Mouse (Mus musculus) adrenal gland, adult (tissue): ENCODE measurements at regions not wholly inside any gene's neighbourhood (a gene's known extent, or its start where the extent isn't known, plus 50 kb on each side); places are given as distances from the start of the nearest gene placed in this dataset.
A peak's percentile ranks its signal among the peaks of the same experiment; 100 is the strongest.

Experiments used
- DNase-seq, 2 experiments: peaks; one replicate each; pipeline ENCODE4 v3.0.0; 2022 to 2023; ENCODE audit warnings: low spot score in 1 of 2; ENCODE audit not compliant: inconsistent age in 2 of 2

DNA sequence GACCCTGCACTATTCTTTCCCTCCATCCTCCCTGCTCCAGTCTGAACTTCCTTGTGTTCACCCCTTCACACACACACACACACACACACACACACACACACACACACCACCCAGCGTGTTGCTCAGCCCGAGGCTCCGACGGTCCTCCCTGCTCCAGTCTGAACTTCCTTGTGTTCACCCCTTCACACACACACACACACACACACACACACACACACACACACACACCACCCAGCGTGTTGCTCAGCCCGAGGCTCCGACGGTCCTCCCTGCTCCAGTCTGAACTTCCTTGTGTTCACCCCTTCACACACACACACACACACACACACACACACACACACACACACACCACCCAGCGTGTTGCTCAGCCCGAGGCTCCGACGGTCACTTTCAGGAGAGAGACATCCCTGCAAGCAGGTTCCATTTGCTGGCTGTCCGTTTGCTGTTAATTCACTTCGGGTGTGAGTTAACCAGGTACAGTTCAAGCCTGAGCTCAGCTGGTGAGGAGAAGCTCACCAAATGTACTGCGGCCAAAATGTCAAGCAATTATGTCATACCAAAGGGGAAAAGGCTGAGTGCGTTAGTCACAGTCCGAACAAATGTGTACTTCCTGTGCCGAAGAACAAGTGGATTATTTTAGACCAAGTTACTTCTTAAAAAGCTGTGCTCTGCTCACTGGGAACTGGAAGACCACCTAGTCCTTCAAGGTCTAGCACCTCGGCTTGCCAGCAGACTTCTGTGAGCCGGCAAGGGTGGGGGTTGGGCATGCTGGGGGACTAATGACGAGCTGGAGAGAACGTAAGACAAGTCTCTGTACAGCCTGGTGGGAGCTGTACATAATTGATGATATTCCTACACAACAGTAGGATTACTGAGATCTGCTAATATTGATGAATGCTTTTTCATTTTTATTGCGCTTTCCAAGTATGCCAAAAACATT is 52.0 kb upstream of the Wwc2 start:
- peak; percentile 34 to 45 for DNase-seq

DNA sequence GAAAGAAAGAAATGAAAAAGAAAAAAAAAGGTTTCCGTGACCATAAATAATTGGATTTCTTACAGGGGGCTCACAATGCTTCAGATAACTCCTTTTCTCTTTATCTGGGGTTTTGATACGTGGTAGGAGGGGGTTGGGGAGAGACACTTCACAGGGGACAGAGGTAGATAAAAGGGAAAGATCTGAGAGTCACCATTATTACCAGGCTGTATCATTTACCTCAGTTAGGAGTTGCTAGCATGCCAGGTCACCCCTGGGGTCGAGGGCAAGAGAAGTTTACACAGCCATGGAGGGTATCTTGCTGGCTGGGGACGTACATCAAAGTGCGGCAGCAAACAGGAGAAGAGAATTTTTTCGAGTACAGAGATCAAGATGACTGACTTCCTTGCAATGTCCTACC is 51.5 kb upstream of the Dctd start:
- DNase-seq: no peak
